Mouse (Mus musculus) forebrain, embryonic 11.5 days (tissue): ENCODE measurements around the gene Cdc26. TPM values are rescaled to one million over a fixed set of nuclear protein-coding genes. Genes with fewer than 3 reads are reported as not detected.

ENCODE experiments used
- ATAC-seq: fragments of 200-750 bp; cut with Nextera tagmentation; replicated peaks from 2 replicates; pipeline ENCODE4 v1.8.0; 2017; ENCODE audit warnings: moderate TSS enrichment; ENCODE audit not compliant: low FRiP score
- DNase-seq: peaks from one replicate; pipeline ENCODE4 v3.0.0-alpha.2; 2017; ENCODE audit warnings: low spot score
- H3K27ac ChIP-seq: fragments of 300-500 bp; sonication (generic); 2 replicates; pipeline ENCODE4 v1.5.1; 2014; ENCODE audit warnings: low read depth, low read length
- H3K27me3 ChIP-seq: fragments of 300-500 bp; sonication (generic); 2 replicates; pipeline ENCODE4 v1.6.1; 2014; ENCODE audit warnings: mild to moderate bottlenecking, low read length, mixed read lengths; ENCODE audit not compliant: control insufficient read depth, insufficient read depth
- H3K36me3 ChIP-seq: fragments of 300-500 bp; sonication (generic); 2 replicates; pipeline ENCODE4 v1.6.1; 2014; ENCODE audit warnings: mild to moderate bottlenecking, low read length, moderate library complexity, mixed read lengths; ENCODE audit not compliant: control insufficient read depth, insufficient read depth
- H3K4me1 ChIP-seq: fragments of 300-500 bp; sonication (generic); replicated peaks from 2 replicates; pipeline ENCODE4 v1.6.1; 2014; ENCODE audit warnings: low read length, mixed read lengths; ENCODE audit not compliant: control insufficient read depth, insufficient read depth
- H3K4me2 ChIP-seq: fragments of 300-500 bp; sonication (generic); 2 replicates; pipeline ENCODE4 v1.6.1; 2014; ENCODE audit warnings: low read depth, mild to moderate bottlenecking, low read length, moderate library complexity, mixed read lengths; ENCODE audit not compliant: severe bottlenecking
- H3K4me3 ChIP-seq: fragments of 300-500 bp; sonication (generic); 2 replicates; pipeline ENCODE4 v1.5.1; 2014; ENCODE audit warnings: low read depth, low read length
- H3K9ac ChIP-seq: fragments of 300-500 bp; sonication (generic); 2 replicates; pipeline ENCODE4 v1.6.1; 2014; ENCODE audit warnings: low read length
- H3K9me3 ChIP-seq: fragments of 300-500 bp; sonication (generic); 2 replicates; pipeline ENCODE4 v1.6.1; 2016; ENCODE audit warnings: low read length, mixed read lengths; ENCODE audit not compliant: control insufficient read depth
- WGBS: fragments of 180-500 bp; shearing (Covaris S2); extraction: QIAGEN DNeasy Blood & Tissue Kit; methylation state at CpG from one replicate; pipeline ENCODE4 v1.1.7; 2014; 5-methylcytosine and 5-hydroxymethylcytosine counted together
- polyA plus RNA-seq: library from polyadenylated mRNA; unstranded; fragments of >200 nt; fragmentation: Nextera tagmentation; extraction: Ambion mirVana; gene quantifications from 2 replicates; pipeline ENCODE4 v1.2.1, GENCODE M21; 2014

The Cdc26 gene
- polyA plus RNA-seq, 1 experiment from 2014 or later = 190 TPM

- Histone ChIP-seq H3K4me1 (no peaks in the 10 kb centered on the region), H3K27me3 (no peaks in the 10 kb centered on the region), H3K27ac (peak overlapping the region; percentile 46; the same call in 1 of the 2 replicates), H3K4me3 (no peak overlapping the region), H3K4me2 (no peak overlapping the region), H3K9me3 (no peaks in the 10 kb centered on the region), H3K9ac (no peak overlapping the region), H3K36me3 (peaks cover 2% of the 10 kb centered on the region; the same call in 1 of the 2 replicates)
- ATAC-seq (peak; percentile 56; the same call in 1 of the 2 replicates), DNase-seq (peak; percentile 51)
- WGBS = 44% methylated on average over 6 of the region's 6 CpGs
These were observed 15.0 kb downstream of the Cdc26 start for GRCm38 (mm10) chr4:62393459-62393858.

GRCm38 (mm10) chr4:62391892-62392291 lies 16.6 kb downstream of the Cdc26 start:
- H3K27me3 ChIP-seq = no peaks in the 10 kb centered on the region
- H3K4me1 ChIP-seq = no peaks in the 10 kb centered on the region
- no peaks in the 10 kb centered on the region; the same call in 1 of the 2 replicates for H3K36me3 ChIP-seq
- H3K4me2 ChIP-seq = no peak overlapping the region
- H3K27ac ChIP-seq = no peak overlapping the region
- H3K9ac ChIP-seq = no peak overlapping the region
- DNase-seq (no peak), ATAC-seq (no peak)
- H3K4me3 ChIP-seq = no peak overlapping the region
- no peaks in the 10 kb centered on the region for H3K9me3 ChIP-seq
- 89% methylated on average over 7 of the region's 7 CpGs for WGBS

- H3K9me3 ChIP-seq = no peaks in the 10 kb centered on the region
- H3K4me1 ChIP-seq = no peaks in the 10 kb centered on the region
- WGBS = 94% methylated on average over 5 of the region's 5 CpGs
- H3K4me3 ChIP-seq = no peak overlapping the region
- no peak overlapping the region for H3K9ac ChIP-seq
- no peaks in the 10 kb centered on the region; the same call in 1 of the 2 replicates for H3K36me3 ChIP-seq
- DNase-seq = no peak
- ATAC-seq = no peak
- H3K4me2 ChIP-seq = no peak overlapping the region
- no peak overlapping the region for H3K27ac ChIP-seq
- H3K27me3 ChIP-seq = no peaks in the 10 kb centered on the region
These were observed 18.6 kb downstream of the Cdc26 start for GRCm38 (mm10) chr4:62389592-62390512.

- Histone ChIP-seq H3K9me3 (no peaks in the 10 kb centered on the region), H3K4me1 (no peaks in the 10 kb centered on the region), H3K27ac (no peak overlapping the region), H3K27me3 (no peaks in the 10 kb centered on the region), H3K36me3 (no peaks in the 10 kb centered on the region; the same call in 1 of the 2 replicates), H3K9ac (no peak overlapping the region), H3K4me2 (no peak overlapping the region), H3K4me3 (no peak overlapping the region)
- DNase-seq = no peak
- WGBS = 92% methylated on average over 7 of the region's 7 CpGs
- no peak for ATAC-seq
These were observed 23.0 kb downstream of the Cdc26 start for GRCm38 (mm10) chr4:62385439-62385838.

- H3K36me3 ChIP-seq = no peaks in the 10 kb centered on the region; the same call in 1 of the 2 replicates
- no peak overlapping the region for H3K4me3 ChIP-seq
- DNase-seq (no peak), ATAC-seq (no peak)
- no peak overlapping the region for H3K27ac ChIP-seq
- no peaks in the 10 kb centered on the region for H3K4me1 ChIP-seq
- no peak overlapping the region for H3K4me2 ChIP-seq
- 89% methylated on average over 1 of the region's 1 CpGs for WGBS
- H3K9me3 ChIP-seq = no peaks in the 10 kb centered on the region
- H3K27me3 ChIP-seq = no peaks in the 10 kb centered on the region
- H3K9ac ChIP-seq = no peak overlapping the region
These were observed 24.3 kb downstream of the Cdc26 start for GRCm38 (mm10) chr4:62384159-62384558.

- no peak overlapping the region for H3K4me3 ChIP-seq
- no peak overlapping the region for H3K4me2 ChIP-seq
- WGBS = 88% methylated on average over 7 of the region's 7 CpGs
- no peaks in the 10 kb centered on the region; the same call in 1 of the 2 replicates for H3K36me3 ChIP-seq
- H3K9ac ChIP-seq = no peak overlapping the region
- ATAC-seq (no peak), DNase-seq (no peak)
- no peak overlapping the region for H3K27ac ChIP-seq
- H3K9me3 ChIP-seq = no peaks in the 10 kb centered on the region
- H3K4me1 ChIP-seq = no peaks in the 10 kb centered on the region; the same call in 1 of the 2 replicates
- H3K27me3 ChIP-seq = no peaks in the 10 kb centered on the region
These were observed 24.7 kb downstream of the Cdc26 start for GRCm38 (mm10) chr4:62383752-62384151.

- no peak overlapping the region for H3K27ac ChIP-seq
- no peak overlapping the region for H3K9ac ChIP-seq
- WGBS = 91% methylated on average over 6 of the region's 6 CpGs
- no peak for ATAC-seq
- H3K4me1 ChIP-seq = no peaks in the 10 kb centered on the region; the same call in 1 of the 2 replicates
- H3K4me3 ChIP-seq = no peak overlapping the region
- H3K27me3 ChIP-seq = no peaks in the 10 kb centered on the region
- no peaks in the 10 kb centered on the region for H3K9me3 ChIP-seq
- H3K4me2 ChIP-seq = no peak overlapping the region
- no peak for DNase-seq
- H3K36me3 ChIP-seq = no peaks in the 10 kb centered on the region
These were observed 25.2 kb downstream of the Cdc26 start for GRCm38 (mm10) chr4:62383207-62383606.

- Histone ChIP-seq H3K27me3 (no peaks in the 10 kb centered on the region), H3K36me3 (no peaks in the 10 kb centered on the region), H3K4me3 (no peak overlapping the region), H3K27ac (no peak overlapping the region), H3K9ac (no peak overlapping the region), H3K9me3 (no peaks in the 10 kb centered on the region), H3K4me2 (no peak overlapping the region), H3K4me1 (no peaks in the 10 kb centered on the region; the same call in 1 of the 2 replicates)
- 92% methylated on average over 9 of the region's 9 CpGs for WGBS
- ATAC-seq (no peak), DNase-seq (no peak)
These were observed 28.6 kb downstream of the Cdc26 start for GRCm38 (mm10) chr4:62379724-62380381.
